Mouse (Mus musculus) kidney, embryonic 14.5 days (tissue): ENCODE data around the gene Rpgr. TPM values are rescaled to one million over a fixed set of nuclear protein-coding genes. Genes with fewer than 3 reads are reported as not detected.

ENCODE experiments used
- ATAC-seq: fragments of 200-750 bp; cut with Nextera tagmentation; 2 replicates; pipeline ENCODE4 v1.8.0; 2017; ENCODE audit warnings: moderate number of reproducible peaks, mild to moderate bottlenecking, moderate TSS enrichment, moderate library complexity; ENCODE audit not compliant: low FRiP score, low TSS enrichment
- H3K27ac ChIP-seq: fragments of 300-500 bp; sonication (generic); 2 replicates; pipeline ENCODE4 v1.5.1; 2014; ENCODE audit warnings: low read depth, mild to moderate bottlenecking, low read length, moderate library complexity, mixed read lengths
- H3K27me3 ChIP-seq: fragments of 300-500 bp; sonication (generic); 2 replicates; pipeline ENCODE4 v1.6.1; 2014; ENCODE audit warnings: mild to moderate bottlenecking, low read length; ENCODE audit not compliant: control insufficient read depth, insufficient read depth
- H3K36me3 ChIP-seq: fragments of 300-500 bp; sonication (generic); 2 replicates; pipeline ENCODE4 v1.6.1; 2014; ENCODE audit warnings: low read length, mixed read lengths; ENCODE audit not compliant: control insufficient read depth, insufficient read depth
- H3K4me1 ChIP-seq: fragments of 300-500 bp; sonication (generic); 2 replicates; pipeline ENCODE4 v1.6.1; 2014; ENCODE audit warnings: low read length, mixed read lengths; ENCODE audit not compliant: control insufficient read depth, insufficient read depth
- H3K4me2 ChIP-seq: fragments of 300-500 bp; sonication (generic); replicated peaks from 2 replicates; pipeline ENCODE4 v1.6.1; 2014; ENCODE audit warnings: low read depth, mild to moderate bottlenecking, low read length
- H3K4me3 ChIP-seq: fragments of 300-500 bp; sonication (generic); 2 replicates; pipeline ENCODE4 v1.5.1; 2014; ENCODE audit warnings: mild to moderate bottlenecking, low read length
- H3K9ac ChIP-seq: fragments of 300-500 bp; sonication (generic); 2 replicates; pipeline ENCODE4 v1.6.1; 2014; ENCODE audit warnings: low read depth, mild to moderate bottlenecking, low read length, moderate library complexity
- H3K9me3 ChIP-seq: fragments of 300-500 bp; sonication (generic); 2 replicates; pipeline ENCODE4 v1.6.1; 2016; ENCODE audit warnings: low read length; ENCODE audit not compliant: control insufficient read depth
- whole genome bisulfite sequencing: fragments of 180-500 bp; shearing (Covaris S2); extraction: QIAGEN DNeasy Blood & Tissue Kit; methylation state at CpG from one replicate; pipeline ENCODE4 v1.1.7; 2014; 5-methylcytosine and 5-hydroxymethylcytosine counted together
- polyA plus RNA-seq: library from polyadenylated mRNA; unstranded; fragments of >200 nt; fragmentation: Nextera tagmentation; extraction: Ambion mirVana; gene quantifications from 2 replicates; pipeline ENCODE4 v1.2.1, GENCODE M21; 2014

Rpgr gene
- polyA plus RNA-seq, 1 experiment from 2014 or later, result 24.0 TPM

- H3K4me2 ChIP-seq, result no peak overlapping the region
- H3K27ac ChIP-seq, result no peak overlapping the region
- no peaks in the 10 kb centered on the region for H3K4me1 ChIP-seq
- WGBS, result 69% methylated on average over 5 of the region's 5 CpGs
- no peaks in the 10 kb centered on the region for H3K9me3 ChIP-seq
- no peak for ATAC-seq
- no peak overlapping the region for H3K4me3 ChIP-seq
- H3K36me3 ChIP-seq, result no peaks in the 10 kb centered on the region
- no peaks in the 10 kb centered on the region for H3K27me3 ChIP-seq
- no peak overlapping the region for H3K9ac ChIP-seq
Observed at GRCm38 (mm10) chrX:10105475-10105874, 111.2 kb downstream of the Rpgr start.

DNA sequence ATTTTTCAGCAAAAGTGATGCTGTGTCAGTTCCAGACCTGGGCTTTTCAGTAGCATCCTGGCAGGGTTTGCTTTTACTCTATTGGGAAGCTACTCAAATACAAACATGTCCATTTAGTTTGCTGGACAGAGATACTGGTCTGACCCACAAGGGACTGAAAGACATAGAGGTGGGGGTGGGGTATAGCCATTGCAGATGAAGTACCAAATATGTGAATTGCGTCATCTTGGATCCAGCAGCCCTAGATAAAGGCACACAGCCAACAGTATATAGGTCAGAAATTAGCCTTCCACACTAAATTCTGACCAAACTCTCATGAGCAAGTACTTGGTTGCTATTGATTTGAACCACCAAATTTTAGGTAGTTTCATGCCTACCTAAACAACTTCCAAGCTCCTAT, 114.0 kb downstream of the Rpgr start:
- no peaks in the 10 kb centered on the region for H3K4me1 ChIP-seq
- no peak overlapping the region for H3K27ac ChIP-seq
- no peak for ATAC-seq
- H3K4me2 ChIP-seq, result no peak overlapping the region
- H3K36me3 ChIP-seq, result no peaks in the 10 kb centered on the region
- WGBS, result 91% methylated on average over 1 of the region's 1 CpGs
- no peaks in the 10 kb centered on the region for H3K27me3 ChIP-seq
- H3K9me3 ChIP-seq, result no peaks in the 10 kb centered on the region
- no peak overlapping the region for H3K9ac ChIP-seq
- H3K4me3 ChIP-seq, result no peak overlapping the region

DNA sequence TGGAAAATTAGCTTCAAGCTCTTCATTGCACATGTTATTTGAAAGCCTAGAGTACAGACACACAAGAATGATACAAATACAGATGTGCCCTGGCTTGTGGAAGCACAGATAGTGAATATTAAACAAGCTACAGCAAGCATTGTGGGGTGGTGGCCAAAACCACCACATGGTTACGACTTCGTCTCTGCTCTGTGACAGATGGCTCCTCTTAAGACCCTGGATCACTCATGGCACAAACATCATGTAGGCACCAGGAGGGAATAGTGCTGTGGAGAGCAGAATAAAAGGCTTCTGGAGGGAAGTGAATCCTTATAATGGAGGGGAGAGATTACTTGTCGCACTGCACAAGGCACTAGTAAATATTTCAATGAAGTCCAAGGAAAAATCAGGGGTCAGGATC, 120.9 kb downstream of the Rpgr start:
- no peak for ATAC-seq
- no peak overlapping the region for H3K9ac ChIP-seq
- no peak overlapping the region for H3K4me3 ChIP-seq
- 75% methylated on average over 3 of the region's 3 CpGs for WGBS
- no peaks in the 10 kb centered on the region for H3K9me3 ChIP-seq
- no peaks in the 10 kb centered on the region for H3K36me3 ChIP-seq
- no peaks in the 10 kb centered on the region for H3K4me1 ChIP-seq
- no peak overlapping the region for H3K4me2 ChIP-seq
- no peaks in the 10 kb centered on the region for H3K27me3 ChIP-seq
- H3K27ac ChIP-seq, result no peak overlapping the region

GRCm38 (mm10) chrX:10080385-10080784, 136.3 kb downstream of the Rpgr start:
- 91% methylated on average over 3 of the region's 3 CpGs for WGBS
- no peak overlapping the region for H3K4me2 ChIP-seq

DNA sequence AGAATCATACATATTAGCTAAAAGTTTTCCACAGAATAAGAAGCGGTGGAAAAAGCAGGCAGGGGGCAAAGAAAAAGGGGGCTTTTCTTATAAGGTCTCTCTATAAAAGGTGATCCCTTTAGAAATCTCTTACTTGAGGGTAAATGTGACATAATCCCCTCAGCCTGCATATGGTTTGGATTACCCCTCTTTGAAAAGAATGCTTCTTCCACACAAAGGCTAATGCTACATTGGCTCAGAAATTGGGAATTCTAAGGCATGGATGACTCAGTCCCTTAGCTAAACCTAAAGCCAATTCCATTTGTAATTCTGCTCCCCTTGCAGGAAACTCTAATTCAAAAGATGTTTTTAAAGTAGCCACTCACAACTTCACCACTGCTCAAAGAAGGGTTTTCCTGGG, 136.7 kb downstream of the Rpgr start:
- H3K9ac ChIP-seq, result no peak overlapping the region
- WGBS, result 86% methylated on average over 1 of the region's 1 CpGs
- no peaks in the 10 kb centered on the region for H3K9me3 ChIP-seq
- H3K4me1 ChIP-seq, result no peaks in the 10 kb centered on the region
- no peak overlapping the region for H3K4me3 ChIP-seq
- no peak overlapping the region for H3K27ac ChIP-seq
- no peaks in the 10 kb centered on the region for H3K36me3 ChIP-seq
- H3K4me2 ChIP-seq, result no peak overlapping the region
- ATAC-seq, result no peak
- no peaks in the 10 kb centered on the region for H3K27me3 ChIP-seq

More at GRCm38 (mm10) chrX:10080385-10080784, 136.3 kb downstream of the Rpgr start:
- H3K36me3 ChIP-seq, result no peaks in the 10 kb centered on the region
- H3K27me3 ChIP-seq, result no peaks in the 10 kb centered on the region
- H3K27ac ChIP-seq, result no peak overlapping the region
- H3K4me3 ChIP-seq, result no peak overlapping the region
- H3K4me1 ChIP-seq, result no peaks in the 10 kb centered on the region
- no peaks in the 10 kb centered on the region for H3K9me3 ChIP-seq
- H3K9ac ChIP-seq, result no peak overlapping the region
- ATAC-seq, result no peak

GRCm38 (mm10) chrX:10073966-10074365, 142.8 kb downstream of the Rpgr start:
- no peaks in the 10 kb centered on the region for H3K9me3 ChIP-seq
- H3K27me3 ChIP-seq, result no peaks in the 10 kb centered on the region
- no peaks in the 10 kb centered on the region for H3K4me1 ChIP-seq
- H3K27ac ChIP-seq, result no peak overlapping the region
- 79% methylated on average over 3 of the region's 3 CpGs for WGBS
- no peaks in the 10 kb centered on the region for H3K36me3 ChIP-seq
- H3K4me3 ChIP-seq, result no peak overlapping the region
- H3K9ac ChIP-seq, result no peak overlapping the region
- no peak for ATAC-seq
- H3K4me2 ChIP-seq, result no peak overlapping the region

GRCm38 (mm10) chrX:10071529-10071928, 145.2 kb downstream of the Rpgr start:
- no peaks in the 10 kb centered on the region for H3K4me1 ChIP-seq
- no peak for ATAC-seq
- no peaks in the 10 kb centered on the region for H3K9me3 ChIP-seq
- H3K9ac ChIP-seq, result no peak overlapping the region
- H3K27ac ChIP-seq, result no peak overlapping the region
- H3K27me3 ChIP-seq, result no peaks in the 10 kb centered on the region
- no peaks in the 10 kb centered on the region for H3K36me3 ChIP-seq
- no peak overlapping the region for H3K4me2 ChIP-seq
- no peak overlapping the region for H3K4me3 ChIP-seq
- 72% methylated on average over 2 of the region's 2 CpGs for WGBS

DNA sequence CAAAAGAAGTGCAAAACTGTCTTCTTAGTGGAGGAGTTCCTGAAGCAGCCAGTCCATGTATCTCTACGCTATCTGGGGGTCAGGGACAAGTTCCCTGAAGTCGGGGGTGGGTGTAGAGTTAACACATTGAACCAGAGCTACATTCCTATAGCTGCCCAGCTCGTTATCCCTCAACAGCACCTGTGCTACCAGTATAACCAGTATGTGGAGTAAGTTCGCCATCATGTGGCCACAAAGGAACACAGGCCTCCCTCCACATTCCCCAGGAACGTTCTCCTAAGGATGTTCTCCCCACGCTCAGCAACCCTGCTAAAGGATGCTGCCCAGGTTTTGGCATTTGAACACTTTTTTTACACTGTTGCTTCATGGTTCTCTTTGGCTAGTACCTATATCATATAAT, 146.0 kb downstream of the Rpgr start:
- H3K4me1 ChIP-seq, result no peaks in the 10 kb centered on the region
- H3K36me3 ChIP-seq, result no peaks in the 10 kb centered on the region
- H3K27ac ChIP-seq, result no peak overlapping the region
- no peak overlapping the region for H3K4me3 ChIP-seq
- H3K9ac ChIP-seq, result no peak overlapping the region
- no peaks in the 10 kb centered on the region for H3K9me3 ChIP-seq
- ATAC-seq, result no peak
- WGBS, result 26% methylated on average over 6 of the region's 6 CpGs
- H3K27me3 ChIP-seq, result no peaks in the 10 kb centered on the region
- no peak overlapping the region for H3K4me2 ChIP-seq

- Histone ChIP-seq H3K9ac (no peak overlapping the region), H3K36me3 (no peaks in the 10 kb centered on the region), H3K27me3 (no peaks in the 10 kb centered on the region), H3K4me3 (no peak overlapping the region), H3K27ac (no peak overlapping the region), H3K9me3 (no peaks in the 10 kb centered on the region), H3K4me2 (no peak overlapping the region), H3K4me1 (no peaks in the 10 kb centered on the region)
- 75% methylated on average over 4 of the region's 4 CpGs for WGBS
- no peak for ATAC-seq
Observed at GRCm38 (mm10) chrX:10069405-10069804, 147.3 kb downstream of the Rpgr start.

GRCm38 (mm10) chrX:10063781-10064180, 152.9 kb downstream of the Rpgr start:
- 80% methylated on average over 1 of the region's 1 CpGs for WGBS
- Histone ChIP-seq H3K4me1 (no peaks in the 10 kb centered on the region), H3K4me3 (no peak overlapping the region), H3K9ac (no peak overlapping the region), H3K4me2 (no peak overlapping the region), H3K27ac (no peak overlapping the region), H3K27me3 (no peaks in the 10 kb centered on the region), H3K9me3 (no peaks in the 10 kb centered on the region), H3K36me3 (no peaks in the 10 kb centered on the region)
- ATAC-seq, result no peak
